Mouse (Mus musculus) hematopoietic stem cell, adult 5-6 weeks (primary cell): ENCODE data around the gene Nfxl1. TPM values are rescaled to one million over a fixed set of nuclear protein-coding genes. Genes with fewer than 3 reads are reported as not detected.

Experiments used
- ATAC-seq, 2 experiments: fragments of 125-278 bp in 1 of 2; replicated peaks in 1 of 2; 2 replicates each; pipeline ENCODE4 v1.8.0; 2016 to 2017; ENCODE audit warnings: inconsistent platforms in 2 of 2, mild to moderate bottlenecking in 2 of 2, moderate number of reproducible peaks in 2 of 2, low read depth in 1 of 2, moderate TSS enrichment in 1 of 2; ENCODE audit not compliant: low FRiP score in 2 of 2, poor library complexity in 2 of 2, severe bottlenecking in 2 of 2, insufficient read depth in 1 of 2, low TSS enrichment in 1 of 2
- total RNA-seq: library from RNA; stranded (forward); fragments of 172-1452, 232-1000 nt; gene quantifications from 2 replicates; pipeline ENCODE4 v1.2.3, GENCODE M21; 2017

Gene Nfxl1
- total RNA-seq, 1 experiment from 2014 or later: 20.0 TPM

DNA sequence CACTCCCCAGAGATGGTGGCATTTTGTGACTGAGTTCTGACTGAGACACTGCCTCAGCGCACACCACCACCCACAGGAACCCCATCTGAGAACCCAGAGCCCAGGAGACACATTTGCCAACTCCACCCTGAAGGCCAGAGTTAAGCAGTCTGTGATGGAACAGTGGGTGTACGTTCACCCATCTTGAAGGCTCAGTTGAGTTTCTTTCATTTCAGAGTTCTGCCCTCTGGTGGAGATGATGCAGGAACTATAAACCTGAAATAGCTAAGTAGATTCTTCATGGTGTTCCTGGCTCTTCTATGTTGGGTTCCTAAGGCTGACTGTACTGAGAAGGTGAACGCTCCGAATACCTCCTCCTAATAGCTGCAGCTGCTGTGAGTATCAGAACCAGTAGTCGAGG lies 53.7 kb downstream of the Nfxl1 start:
- peak in 1 of 2 experiments; percentile 47; a peak in 1 of 4 replicates for ATAC-seq

DNA sequence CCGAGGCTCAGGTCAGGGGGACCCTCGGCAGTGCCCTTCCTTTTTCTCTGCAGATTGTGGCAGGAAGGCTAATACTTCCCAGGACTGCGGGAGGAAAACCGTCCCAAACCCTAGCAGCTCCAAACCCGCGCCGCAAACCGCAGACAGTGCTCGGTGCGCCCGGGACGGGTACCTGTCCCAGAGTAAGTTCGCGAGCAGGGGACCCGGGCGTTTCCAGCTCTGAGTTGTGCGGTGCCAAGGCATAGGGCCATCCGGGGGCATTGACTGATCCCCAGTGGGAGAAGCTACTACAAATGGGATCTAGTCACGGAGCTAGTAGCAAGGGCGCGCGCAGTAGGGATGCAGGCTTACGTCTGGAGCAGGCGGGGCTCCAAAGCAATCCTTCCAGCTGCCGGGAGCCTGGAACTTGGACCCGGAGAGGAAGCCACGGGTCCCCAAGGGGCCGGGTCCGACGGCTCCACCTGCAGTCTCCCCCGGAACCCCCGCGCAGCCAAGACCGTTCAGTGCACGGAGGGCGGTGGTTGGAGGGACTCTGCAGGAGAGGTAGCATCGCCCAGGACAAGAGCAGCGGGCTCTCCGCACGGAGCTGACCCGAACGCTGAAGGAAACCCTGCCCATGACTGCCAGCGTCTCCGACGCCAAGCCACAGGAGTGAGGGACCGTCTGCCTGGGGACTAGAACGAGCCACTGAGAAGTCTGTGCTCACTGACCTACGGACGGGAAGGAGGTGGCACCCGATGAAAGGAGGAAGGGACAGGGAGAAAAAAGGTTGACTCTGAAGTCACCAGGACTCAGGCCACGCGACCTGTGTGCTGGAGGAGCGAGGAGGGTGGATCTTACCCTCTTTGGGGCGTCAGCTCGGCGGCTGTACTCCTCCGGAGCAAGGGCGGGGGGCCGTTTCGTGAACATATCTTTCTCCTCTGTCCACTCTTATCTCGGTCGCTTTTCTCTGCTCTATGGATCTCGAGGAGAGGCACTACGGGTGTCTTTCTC lies 55.7 kb downstream of the Nfxl1 start, which contains the start of gene Corin:
TSS of gene Corin (minus strand) at position 943 of the 993 bp plus-strand sequence.
- ATAC-seq: peak; percentile 28 to 51; a peak in 3 of 4 replicates

DNA sequence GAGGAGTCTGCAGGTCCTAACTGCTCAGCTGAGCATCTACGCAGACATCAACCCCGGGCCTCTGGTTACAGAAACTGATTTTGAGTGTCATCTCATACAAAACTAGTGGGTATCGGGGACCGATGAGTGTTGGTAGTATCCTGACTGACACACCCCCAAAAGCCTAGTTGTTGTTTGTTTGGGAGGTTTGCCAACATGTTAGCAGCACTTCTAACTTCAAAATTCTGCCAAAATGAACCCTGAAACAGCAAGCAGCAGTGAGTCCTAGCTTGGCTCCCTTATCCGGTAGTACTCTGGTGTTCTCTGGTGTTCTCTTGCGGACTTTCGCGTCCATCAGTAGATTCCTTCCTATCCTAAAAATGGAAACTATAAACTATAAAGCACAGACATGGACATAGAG lies 56.7 kb downstream of the Nfxl1 start:
- ATAC-seq: no peak

DNA sequence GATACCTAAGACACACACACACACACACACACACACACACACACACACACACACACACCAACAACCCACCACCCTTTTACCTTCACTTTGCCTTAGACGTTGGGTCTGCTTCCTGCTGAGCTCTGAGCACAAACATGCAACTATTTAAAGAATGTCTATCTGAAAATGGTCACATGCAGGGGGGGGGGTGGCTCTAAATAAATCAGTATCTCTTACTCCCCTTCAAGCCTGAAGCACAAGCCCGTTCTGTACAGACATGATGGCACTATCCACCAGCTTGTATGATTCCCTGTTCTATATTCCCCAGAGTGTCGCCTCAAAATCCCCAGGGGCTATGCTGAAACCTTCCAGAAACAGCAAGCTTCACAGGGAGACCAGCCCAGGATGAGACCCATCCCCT lies 57.7 kb downstream of the Nfxl1 start:
- no peak for ATAC-seq

DNA sequence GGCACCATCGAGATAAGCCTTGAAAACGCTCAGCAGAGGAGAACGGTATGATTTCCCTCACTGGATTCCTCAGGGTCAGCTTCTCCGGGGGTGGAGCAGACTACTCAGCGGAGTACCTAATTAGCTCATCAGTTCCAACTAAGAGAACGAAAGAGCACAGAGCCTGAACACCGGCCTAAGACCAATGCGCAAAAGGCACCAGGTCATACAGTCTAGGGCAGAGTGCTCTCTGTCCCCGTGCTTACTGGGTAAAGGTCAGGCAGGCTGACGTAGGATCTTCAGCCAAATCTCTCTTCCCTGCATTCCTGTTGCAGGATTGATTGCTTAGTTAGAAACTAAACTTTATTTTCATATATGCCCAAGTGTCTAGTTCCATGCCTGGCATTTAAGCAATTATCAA lies 61.2 kb downstream of the Nfxl1 start:
- ATAC-seq: no peak

DNA sequence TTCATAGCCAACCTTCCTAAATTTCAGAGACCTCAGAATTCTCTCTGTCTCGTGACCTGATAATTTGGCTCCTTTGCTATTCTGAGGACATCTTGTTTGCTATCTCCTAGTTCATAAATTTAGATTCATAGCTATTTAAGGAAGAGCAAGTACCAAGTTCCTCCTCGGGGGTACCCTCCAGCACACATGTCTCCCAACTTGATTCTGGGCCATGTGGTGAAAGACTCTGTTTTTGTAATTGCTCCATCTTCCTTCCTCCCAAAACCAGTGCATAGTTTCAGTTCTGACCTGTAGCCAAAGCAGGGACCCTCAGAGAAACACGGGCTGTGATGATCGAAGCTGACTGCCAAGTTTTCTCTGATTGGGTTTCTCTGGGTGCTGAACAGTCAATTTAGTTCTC lies 62.7 kb downstream of the Nfxl1 start:
- ATAC-seq: no peak; a peak in 1 of 4 replicates

- no peak for ATAC-seq
Observed at GRCm38 (mm10) chr5:72493906-72494305, 65.6 kb downstream of the Nfxl1 start.

DNA sequence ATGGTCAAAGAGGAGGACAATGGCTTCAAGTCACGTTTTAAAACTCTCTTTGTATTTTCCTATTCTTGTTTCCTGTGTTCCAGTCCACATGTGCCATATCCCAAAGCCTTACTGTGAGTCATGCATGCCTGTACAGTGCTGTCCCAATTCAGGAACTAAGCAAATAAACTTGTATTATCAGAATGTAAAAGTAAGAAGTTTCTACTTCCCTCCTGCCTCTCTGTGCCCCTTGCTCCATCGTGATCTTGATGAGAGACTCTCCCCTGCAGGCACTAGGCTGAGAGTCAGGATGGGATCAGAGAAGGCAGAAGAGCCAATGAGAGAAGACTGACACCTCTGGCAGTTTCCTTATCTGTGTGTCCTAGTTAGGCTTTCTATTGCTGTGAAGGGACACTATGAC lies 68.3 kb downstream of the Nfxl1 start:
- no peak for ATAC-seq

- ATAC-seq: no peak
Observed at GRCm38 (mm10) chr5:72480456-72480855, 79.0 kb downstream of the Nfxl1 start.

DNA sequence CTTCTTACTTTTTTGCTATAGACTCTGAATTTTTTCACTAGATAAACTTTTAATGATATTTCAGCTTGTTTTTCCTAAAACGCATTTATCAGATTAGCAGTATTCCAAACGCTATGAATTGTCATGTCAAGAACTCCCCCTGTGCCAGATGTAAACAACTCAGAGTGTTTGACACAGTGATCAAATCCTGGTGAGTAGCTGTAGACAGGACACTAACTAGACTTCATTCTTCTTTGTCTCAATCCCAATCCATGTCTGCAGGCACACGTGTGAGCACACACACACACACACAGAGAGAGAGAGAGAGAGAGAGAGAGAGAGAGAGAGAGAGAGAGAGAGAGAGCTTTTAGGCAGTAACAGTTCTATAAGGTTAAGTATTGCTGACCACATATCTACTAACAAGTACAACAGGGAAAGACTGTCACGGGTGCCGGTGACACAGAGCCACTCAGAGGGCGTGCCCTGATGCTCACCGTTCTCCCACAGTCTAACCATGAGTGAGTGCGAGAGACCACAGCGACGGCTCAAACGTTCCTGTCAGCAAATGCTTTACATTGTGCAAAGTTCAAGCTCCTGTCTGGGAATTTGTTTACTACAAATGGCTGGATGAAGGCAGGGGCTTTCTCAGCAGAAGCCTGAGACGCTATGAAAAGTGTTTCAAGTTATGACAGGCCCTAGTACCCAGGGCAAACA lies 87.0 kb downstream of the Nfxl1 start:
- no peak for ATAC-seq

GRCm38 (mm10) chr5:72471746-72472145 lies 87.7 kb downstream of the Nfxl1 start:
- ATAC-seq: no peak

DNA sequence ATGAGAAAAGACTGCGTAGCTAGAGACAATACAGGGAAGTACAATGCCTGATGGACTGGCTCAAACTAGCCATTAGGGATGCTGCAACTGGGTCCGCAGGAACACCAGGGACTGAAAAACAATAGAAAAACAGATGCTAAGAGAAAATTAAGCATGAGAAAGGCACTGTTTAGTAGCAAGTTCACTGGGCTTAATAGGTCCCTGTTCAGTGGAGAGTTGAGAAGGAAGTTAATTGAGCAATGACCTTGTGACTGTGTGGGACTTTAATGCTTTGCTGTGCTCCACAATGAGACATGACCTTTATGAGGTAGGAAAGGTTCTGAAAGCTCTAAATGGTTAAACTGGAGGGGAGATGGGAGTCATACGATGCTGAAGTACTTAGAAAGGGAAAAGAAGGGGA lies 94.6 kb downstream of the Nfxl1 start:
- no peak for ATAC-seq

Other genes with a start within 250 kb of the Nfxl1 start
- not detected in 2 replicates for gene Corin, start 55.2 kb downstream of the Nfxl1 start, total RNA-seq
- gene Zar1, start 21.6 kb upstream of the Nfxl1 start, total RNA-seq: not detected in 2 replicates
- not detected in 2 replicates for gene Gm5868, start 27.9 kb upstream of the Nfxl1 start, total RNA-seq
- gene Cnga1, start 84.6 kb upstream of the Nfxl1 start, total RNA-seq: 0.05 and 0.13 TPM in 2 replicates
- 0.20 TPM in 1 of 2 replicates, not detected in the other for gene Nipal1, start 88.1 kb upstream of the Nfxl1 start, total RNA-seq
- gene Txk, start 193.1 kb upstream of the Nfxl1 start, total RNA-seq: 1.4 and 1.9 TPM in 2 replicates